Mouse (Mus musculus) midbrain, postnatal 0 days (tissue): ENCODE measurements around the gene Rap2a. TPM values are rescaled to one million over a fixed set of nuclear protein-coding genes. Genes with fewer than 3 reads are reported as not detected.

Experiments
- ATAC-seq: fragments of 200-750 bp; cut with Nextera tagmentation; 2 replicates; pipeline ENCODE4 v1.8.0; 2017; ENCODE audit warnings: moderate number of reproducible peaks, mild to moderate bottlenecking, moderate TSS enrichment, moderate library complexity; ENCODE audit not compliant: low FRiP score
- DNase-seq: peaks from one replicate; pipeline ENCODE4 v3.0.0-alpha.2; 2015; ENCODE audit warnings: low spot score
- H3K27ac ChIP-seq: fragments of 300-500 bp; sonication (generic); 2 replicates; pipeline ENCODE4 v1.5.1; 2014; ENCODE audit warnings: low read depth, mild to moderate bottlenecking, low read length, mixed read lengths
- H3K27me3 ChIP-seq: fragments of 300-500 bp; sonication (generic); 2 replicates; pipeline ENCODE4 v1.6.1; 2014; ENCODE audit warnings: low read length, control low read depth, mixed read lengths; ENCODE audit not compliant: insufficient read depth
- H3K36me3 ChIP-seq: fragments of 300-500 bp; sonication (generic); 2 replicates; pipeline ENCODE4 v1.6.1; 2014; ENCODE audit warnings: low read length, control low read depth, mixed read lengths; ENCODE audit not compliant: insufficient read depth
- H3K4me1 ChIP-seq: fragments of 300-500 bp; sonication (generic); 2 replicates; pipeline ENCODE4 v1.6.1; 2014; ENCODE audit warnings: mild to moderate bottlenecking, control low read depth, antibody characterized with exemption, low read length, mixed read lengths; ENCODE audit not compliant: insufficient read depth
- H3K4me2 ChIP-seq: fragments of 300-500 bp; sonication (generic); 2 replicates; pipeline ENCODE4 v1.6.1; 2014; ENCODE audit warnings: low read depth, mild to moderate bottlenecking, low read length, mixed read lengths; ENCODE audit not compliant: poor library complexity, severe bottlenecking
- H3K4me3 ChIP-seq: fragments of 300-500 bp; sonication (generic); 2 replicates; pipeline ENCODE4 v1.5.1; 2014; ENCODE audit warnings: low read depth, mild to moderate bottlenecking, low read length, moderate library complexity
- H3K9ac ChIP-seq: fragments of 300-500 bp; sonication (generic); replicated peaks from 2 replicates; pipeline ENCODE4 v1.6.1; 2014; ENCODE audit warnings: mild to moderate bottlenecking, low read length, moderate library complexity, mixed read lengths; ENCODE audit not compliant: poor library complexity, severe bottlenecking
- H3K9me3 ChIP-seq: fragments of 300-500 bp; sonication (generic); 2 replicates; pipeline ENCODE4 v1.6.1; 2016; ENCODE audit warnings: low read length, control low read depth
- CTCF ChIP-seq: IDR thresholded peaks from 2 replicates; pipeline ENCODE4 v1.5.1; 2016; ENCODE audit warnings: antibody characterized with exemption, mild to moderate bottlenecking
- WGBS: fragments of 180-500 bp; shearing (Covaris S2); extraction: QIAGEN DNeasy Blood & Tissue Kit; methylation state at CpG from one replicate; pipeline ENCODE4 v1.1.7; 2014; 5-methylcytosine and 5-hydroxymethylcytosine counted together
- polyA plus RNA-seq: library from polyadenylated mRNA; unstranded; fragments of >200 nt; fragmentation: Nextera tagmentation; extraction: Ambion mirVana; gene quantifications from 2 replicates; pipeline ENCODE4 v1.2.1, GENCODE M21; 2015
- total RNA-seq: library from RNA; depleted of rRNA; stranded (reverse); fragments of >200 nt; gene quantifications from 2 replicates; pipeline ENCODE4 v1.2.3, GENCODE M21; 2014

The Rap2a gene
- total and polyA plus RNA-seq, 2 experiments from 2014 or later, result 25.6 to 50.4 TPM

DNA sequence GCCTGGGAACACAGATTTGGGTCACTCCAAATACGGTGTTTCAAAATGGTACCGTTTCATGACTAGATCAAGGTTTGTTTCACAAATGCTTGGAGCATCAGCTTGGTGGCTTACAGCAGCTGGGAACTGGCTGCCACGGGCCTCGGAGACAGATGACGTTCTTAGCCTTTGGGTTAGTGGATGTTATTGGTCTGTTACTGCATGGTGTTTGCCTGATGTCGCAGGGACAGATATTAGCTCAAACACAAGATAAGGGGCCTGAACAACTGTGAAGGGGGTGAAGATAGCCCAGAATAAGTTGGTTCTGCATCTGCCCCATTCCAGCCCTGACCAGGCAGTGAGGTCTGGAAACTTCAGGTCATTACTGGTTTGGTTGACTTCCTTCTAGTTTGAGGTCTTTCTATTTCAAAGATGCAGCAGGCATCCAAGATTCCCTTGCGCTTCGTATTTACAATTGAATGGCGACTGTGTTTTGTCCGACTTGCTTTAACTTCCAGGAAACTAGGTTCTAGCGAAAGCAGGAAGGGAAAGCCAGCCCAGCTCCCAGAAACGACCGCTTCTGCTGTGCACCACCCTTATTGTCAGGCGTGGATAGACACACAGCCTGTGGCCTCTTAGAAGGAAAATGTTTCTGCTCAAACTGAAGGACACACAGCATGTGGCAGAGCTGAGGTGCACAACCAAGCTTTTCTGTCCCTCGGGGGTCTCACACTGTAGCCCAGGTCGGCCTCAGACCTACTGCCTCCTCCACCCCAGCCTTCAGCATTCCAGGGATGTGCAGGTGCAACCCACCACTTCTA, 30.5 kb downstream of the Rap2a start:
- Histone ChIP-seq H3K4me3 (no peak overlapping the region), H3K36me3 (peaks cover 4% of the 10 kb centered on the region; the same call in 1 of the 2 replicates), H3K9me3 (no peaks in the 10 kb centered on the region), H3K9ac (no peak overlapping the region), H3K4me2 (no peak overlapping the region), H3K27ac (no peak overlapping the region), H3K4me1 (no peaks in the 10 kb centered on the region; the same call in 1 of the 2 replicates), H3K27me3 (no peaks in the 10 kb centered on the region)
- 89% methylated on average over 16 of the region's 16 CpGs for WGBS
- DNase-seq, result no peak
- no peak for ATAC-seq
- TF ChIP-seq CTCF, result no peak

DNA sequence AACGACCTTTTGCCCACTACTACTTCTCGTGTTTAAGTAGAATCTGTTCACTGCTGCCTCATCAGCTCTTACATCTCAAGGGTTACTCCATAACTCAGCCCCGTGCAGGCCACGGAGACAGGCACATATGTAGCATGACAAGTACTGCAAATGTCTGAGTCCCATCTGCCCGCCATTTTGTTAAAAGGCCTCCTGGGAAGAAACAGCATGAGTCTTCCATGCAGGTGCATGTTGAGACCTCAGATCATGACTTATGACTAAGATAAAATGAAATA, 31.1 kb downstream of the Rap2a start:
- Histone ChIP-seq H3K27ac (no peak overlapping the region), H3K4me1 (no peaks in the 10 kb centered on the region; the same call in 1 of the 2 replicates), H3K9me3 (no peaks in the 10 kb centered on the region), H3K4me3 (no peak overlapping the region), H3K9ac (no peak overlapping the region), H3K4me2 (no peak overlapping the region), H3K27me3 (no peaks in the 10 kb centered on the region), H3K36me3 (peaks cover 4% of the 10 kb centered on the region; the same call in 1 of the 2 replicates)
- DNase-seq (no peak), ATAC-seq (no peak)
- WGBS, result 88% methylated on average over 5 of the region's 5 CpGs
- TF ChIP-seq CTCF, result no peak

DNA sequence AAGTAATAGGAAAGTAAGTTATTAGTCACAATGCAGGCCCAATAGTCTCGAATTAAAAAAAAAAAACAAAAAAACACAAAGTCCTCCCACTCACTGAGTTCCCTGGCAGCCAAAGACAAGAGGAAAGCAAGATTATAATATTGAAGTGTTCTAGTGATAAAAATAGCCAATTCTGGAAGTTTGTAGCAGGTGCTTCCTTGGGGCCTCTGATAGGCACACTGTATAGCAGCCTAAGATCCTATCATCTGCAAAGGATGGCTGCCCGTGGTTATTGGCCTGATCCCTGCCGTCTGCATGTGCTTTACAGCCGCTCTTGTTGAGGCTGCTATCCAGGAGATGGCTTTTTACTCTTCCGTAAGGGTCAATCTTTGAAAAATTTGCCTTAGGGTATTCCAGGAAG, 33.6 kb downstream of the Rap2a start:
- no peak overlapping the region for H3K4me2 ChIP-seq
- DNase-seq (no peak), ATAC-seq (no peak)
- H3K9ac ChIP-seq, result no peak overlapping the region
- 85% methylated on average over 5 of the region's 5 CpGs for WGBS
- no peak for TF ChIP-seq CTCF
- 0 out of 2 replicates have a peak, but pooled peaks cover 4% of the 10 kb centered on the region for H3K36me3 ChIP-seq
- no peaks in the 10 kb centered on the region for H3K9me3 ChIP-seq
- H3K27me3 ChIP-seq, result no peaks in the 10 kb centered on the region
- H3K27ac ChIP-seq, result no peak overlapping the region
- H3K4me1 ChIP-seq, result no peaks in the 10 kb centered on the region; the same call in 1 of the 2 replicates
- no peak overlapping the region for H3K4me3 ChIP-seq

DNA sequence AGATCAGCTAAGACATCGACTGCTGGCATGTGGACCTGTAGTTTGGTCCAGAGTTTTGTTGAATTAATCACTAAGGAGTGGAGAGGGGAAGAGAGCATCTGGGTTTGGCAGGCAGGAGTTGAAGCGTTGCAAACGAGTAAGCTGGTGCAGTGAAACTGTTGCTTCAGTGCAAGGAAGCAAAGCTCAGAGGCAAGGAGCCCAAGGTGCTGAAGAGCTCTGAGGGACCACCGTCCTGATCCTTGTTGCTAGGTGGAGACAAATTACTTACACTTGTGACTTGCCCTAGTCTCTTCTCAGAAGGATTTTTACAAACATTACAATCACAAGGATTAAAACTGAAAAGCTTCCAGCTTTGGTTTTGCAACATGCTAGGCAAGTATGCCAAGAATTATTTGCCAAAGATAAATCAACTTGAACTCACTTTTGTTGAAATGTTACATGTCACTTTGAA, 36.6 kb downstream of the Rap2a start:
- Histone ChIP-seq H3K27me3 (no peaks in the 10 kb centered on the region), H3K27ac (no peak overlapping the region), H3K9ac (no peak overlapping the region), H3K4me2 (no peak overlapping the region), H3K4me1 (no peaks in the 10 kb centered on the region), H3K9me3 (no peaks in the 10 kb centered on the region), H3K36me3 (no peaks in the 10 kb centered on the region), H3K4me3 (no peak overlapping the region)
- no peak for TF ChIP-seq CTCF
- ATAC-seq, result no peak
- WGBS, result 66% methylated on average over 4 of the region's 4 CpGs
- DNase-seq, result peak; percentile 9

GRCm38 (mm10) chr14:120515376-120515775, 37.1 kb downstream of the Rap2a start:
- no peaks in the 10 kb centered on the region for H3K9me3 ChIP-seq
- H3K4me3 ChIP-seq, result no peak overlapping the region
- H3K27ac ChIP-seq, result no peak overlapping the region
- no peak for ATAC-seq
- no peak for DNase-seq
- H3K4me2 ChIP-seq, result no peak overlapping the region
- no peaks in the 10 kb centered on the region for H3K4me1 ChIP-seq
- WGBS, result 78% methylated on average over 1 of the region's 1 CpGs
- no peak for TF ChIP-seq CTCF
- no peaks in the 10 kb centered on the region for H3K27me3 ChIP-seq
- no peak overlapping the region for H3K9ac ChIP-seq
- no peaks in the 10 kb centered on the region for H3K36me3 ChIP-seq

GRCm38 (mm10) chr14:120518706-120519105, 40.5 kb downstream of the Rap2a start:
- Histone ChIP-seq H3K9ac (no peak overlapping the region), H3K4me3 (no peak overlapping the region), H3K9me3 (no peaks in the 10 kb centered on the region), H3K4me1 (no peaks in the 10 kb centered on the region), H3K27me3 (no peaks in the 10 kb centered on the region), H3K4me2 (no peak overlapping the region), H3K27ac (no peak overlapping the region), H3K36me3 (no peaks in the 10 kb centered on the region)
- 87% methylated on average over 5 of the region's 5 CpGs for WGBS
- no peak for DNase-seq
- TF ChIP-seq CTCF, result no peak
- no peak for ATAC-seq
